Mouse (Mus musculus) intestine, postnatal 0 days (tissue): Measurements from ENCODE around the gene Ranbp9. TPM values are rescaled to one million over a fixed set of nuclear protein-coding genes. Genes with fewer than 3 reads are reported as not detected.

Experiments used
- ATAC-seq: fragments of 200-750 bp; cut with Nextera tagmentation; 2 replicates; pipeline ENCODE4 v1.8.0; 2017; ENCODE audit warnings: mild to moderate bottlenecking, moderate TSS enrichment, moderate library complexity
- H3K27ac ChIP-seq: fragments of 300-500 bp; sonication (generic); 2 replicates; pipeline ENCODE4 v1.5.1; 2014; ENCODE audit warnings: mild to moderate bottlenecking, low read depth, low read length, moderate library complexity
- H3K27me3 ChIP-seq: fragments of 300-500 bp; sonication (generic); replicated peaks from 2 replicates; pipeline ENCODE4 v1.6.1; 2014; ENCODE audit warnings: low read length, mixed read lengths; ENCODE audit not compliant: control insufficient read depth, insufficient read depth
- H3K36me3 ChIP-seq: fragments of 300-500 bp; sonication (generic); 2 replicates; pipeline ENCODE4 v1.6.1; 2014; ENCODE audit warnings: mild to moderate bottlenecking, moderate library complexity; ENCODE audit not compliant: control insufficient read depth, insufficient read depth
- H3K4me1 ChIP-seq: fragments of 300-500 bp; sonication (generic); replicated peaks from 2 replicates; pipeline ENCODE4 v1.6.1; 2014; ENCODE audit warnings: antibody characterized with exemption, low read length, mixed read lengths; ENCODE audit not compliant: control insufficient read depth, insufficient read depth
- H3K4me2 ChIP-seq: fragments of 300-500 bp; sonication (generic); replicated peaks from 2 replicates; pipeline ENCODE4 v1.6.1; 2014; ENCODE audit warnings: low read depth, mild to moderate bottlenecking, moderate library complexity
- H3K4me3 ChIP-seq: fragments of 300-500 bp; sonication (generic); 2 replicates; pipeline ENCODE4 v1.5.1; 2014; ENCODE audit warnings: low read depth, low read length
- H3K9ac ChIP-seq: fragments of 300-500 bp; sonication (generic); 2 replicates; pipeline ENCODE4 v1.6.1; 2014; ENCODE audit warnings: mild to moderate bottlenecking, low read depth, low read length
- H3K9me3 ChIP-seq: fragments of 300-500 bp; sonication (generic); 2 replicates; pipeline ENCODE4 v1.6.1; 2016; ENCODE audit warnings: mixed run types; ENCODE audit not compliant: control insufficient read depth
- CTCF ChIP-seq: sonication (generic); IDR thresholded peaks from 2 replicates; pipeline ENCODE4 v1.5.1; 2016; ENCODE audit warnings: low read depth, mild to moderate bottlenecking, control low read depth, antibody characterized with exemption, moderate library complexity
- WGBS: fragments of 180-500 bp; shearing (Covaris S2); extraction: QIAGEN DNeasy Blood & Tissue Kit; methylation state at CpG from one replicate; pipeline ENCODE4 v1.1.7; 2014; 5-methylcytosine and 5-hydroxymethylcytosine counted together
- polyA plus RNA-seq: library from polyadenylated mRNA; unstranded; fragments of >200 nt; fragmentation: Nextera tagmentation; extraction: Ambion mirVana; gene quantifications from 2 replicates; pipeline ENCODE4 v1.2.1, GENCODE M21; 2015

The Ranbp9 gene
- polyA plus RNA-seq, 1 experiment from 2014 or later = 7.2 TPM

DNA sequence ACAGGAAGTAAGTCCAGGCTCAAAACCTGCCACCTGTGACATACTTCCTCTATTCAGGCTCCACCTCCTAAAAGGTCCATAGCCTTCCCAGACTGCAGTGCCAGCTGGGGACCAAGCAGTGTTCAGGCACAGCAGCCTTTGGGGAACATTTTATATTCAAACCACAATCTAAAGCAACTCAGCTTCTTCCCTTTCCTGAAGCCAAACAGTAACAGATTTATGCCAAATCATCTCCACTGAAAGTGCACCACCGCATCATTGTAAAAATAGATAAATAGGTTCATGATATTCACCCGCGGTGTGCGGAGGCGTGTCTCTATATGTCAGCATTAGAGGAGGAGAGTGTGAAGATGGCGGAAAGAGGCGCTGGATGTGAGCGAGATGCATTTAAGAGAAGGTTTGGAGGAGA is 33.9 kb upstream of the Ranbp9 start:
- no peaks in the 10 kb centered on the region for H3K27me3 ChIP-seq
- H3K4me1 ChIP-seq = no peaks in the 10 kb centered on the region
- H3K36me3 ChIP-seq = no peaks in the 10 kb centered on the region
- no peak overlapping the region for H3K4me2 ChIP-seq
- no peak for TF ChIP-seq CTCF
- no peak overlapping the region for H3K4me3 ChIP-seq
- no peak overlapping the region for H3K27ac ChIP-seq
- H3K9ac ChIP-seq = no peak overlapping the region
- ATAC-seq = no peak
- 73% methylated on average over 8 of the region's 8 CpGs for WGBS
- H3K9me3 ChIP-seq = no peaks in the 10 kb centered on the region

DNA sequence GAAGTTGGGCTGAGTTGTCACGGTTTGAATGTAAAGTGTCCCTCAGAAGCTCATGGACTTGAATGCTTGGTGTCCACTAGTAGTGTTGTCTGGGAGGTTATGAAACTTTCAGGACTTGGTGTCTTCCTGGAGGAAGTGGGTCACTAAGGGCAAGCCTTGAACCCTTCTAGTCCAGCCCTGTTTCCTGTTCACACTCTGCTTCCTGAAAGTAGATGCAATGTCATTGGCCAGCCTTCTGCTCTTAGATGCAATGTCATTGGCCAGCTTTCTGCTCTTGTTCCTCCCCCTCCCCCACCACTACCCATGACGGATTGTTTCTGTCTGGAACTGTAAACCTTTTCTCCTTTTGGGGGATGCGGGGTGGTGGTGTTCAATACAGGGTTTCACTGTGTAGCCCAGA is 31.7 kb upstream of the Ranbp9 start:
- no peak overlapping the region for H3K9ac ChIP-seq
- no peak overlapping the region for H3K4me3 ChIP-seq
- H3K4me2 ChIP-seq = no peak overlapping the region
- H3K9me3 ChIP-seq = no peaks in the 10 kb centered on the region
- WGBS = 84% methylated on average over 3 of the region's 3 CpGs
- H3K27me3 ChIP-seq = no peaks in the 10 kb centered on the region
- H3K27ac ChIP-seq = no peak overlapping the region
- no peak for TF ChIP-seq CTCF
- no peaks in the 10 kb centered on the region for H3K4me1 ChIP-seq
- H3K36me3 ChIP-seq = no peaks in the 10 kb centered on the region
- ATAC-seq = no peak

DNA sequence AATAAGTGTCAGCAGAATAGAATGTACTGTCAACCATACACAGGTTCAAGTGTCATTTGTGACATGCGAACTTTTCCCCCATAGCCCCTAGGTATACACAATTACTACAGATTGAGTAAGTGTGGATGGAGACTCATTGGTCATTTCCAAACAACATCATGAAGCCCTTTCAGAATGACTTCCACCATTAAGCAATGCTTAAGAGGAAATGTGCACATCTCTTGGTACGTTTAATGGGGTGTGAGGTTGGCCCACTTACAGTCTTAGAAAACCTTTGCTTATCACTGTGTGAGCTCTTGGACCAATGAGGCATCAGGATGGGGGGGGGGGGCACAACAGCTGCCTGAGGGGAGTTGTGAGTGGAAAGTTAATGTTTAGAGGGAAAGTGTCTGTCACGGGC is 24.7 kb upstream of the Ranbp9 start:
- Histone ChIP-seq H3K4me2 (no peak overlapping the region), H3K9me3 (no peaks in the 10 kb centered on the region), H3K4me1 (peaks cover 5% of the 10 kb centered on the region; the same call in 1 of the 2 replicates), H3K9ac (no peak overlapping the region), H3K27me3 (no peaks in the 10 kb centered on the region), H3K36me3 (no peaks in the 10 kb centered on the region), H3K27ac (no peak overlapping the region), H3K4me3 (no peak overlapping the region)
- 87% methylated on average over 3 of the region's 3 CpGs for WGBS
- no peak for TF ChIP-seq CTCF
- no peak for ATAC-seq

DNA sequence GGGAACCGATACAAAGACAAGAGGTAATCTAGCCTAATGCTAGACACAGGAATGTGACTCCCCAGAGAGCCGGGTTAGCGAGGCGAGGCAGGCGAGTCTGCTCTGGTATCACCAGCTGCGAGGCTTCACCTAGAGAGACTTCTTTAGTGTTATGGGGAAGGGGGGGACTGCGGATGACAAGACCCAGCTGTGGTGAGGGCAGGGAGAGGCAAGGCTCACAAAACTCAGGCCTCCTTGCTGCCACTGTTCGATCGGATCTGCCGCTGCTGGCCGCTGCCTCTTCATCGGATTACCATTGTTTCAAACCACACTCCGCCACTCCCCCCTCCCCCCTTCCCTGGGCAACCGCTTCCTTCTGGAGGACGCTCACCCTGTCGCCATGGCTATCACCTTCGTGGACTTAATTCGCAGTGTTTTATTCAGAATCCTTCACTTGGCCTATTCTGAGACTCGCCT is 22.3 kb upstream of the Ranbp9 start:
- TF ChIP-seq CTCF = no peak
- ATAC-seq = no peak
- no peak overlapping the region for H3K9ac ChIP-seq
- no peak overlapping the region for H3K27ac ChIP-seq
- peaks cover 5% of the 10 kb centered on the region; the same call in 1 of the 2 replicates for H3K4me1 ChIP-seq
- H3K4me2 ChIP-seq = peak overlapping the region; percentile 57
- WGBS = 5% methylated on average over 19 of the region's 19 CpGs
- no peaks in the 10 kb centered on the region for H3K36me3 ChIP-seq
- H3K4me3 ChIP-seq = peak overlapping the region; percentile 6
- H3K27me3 ChIP-seq = no peaks in the 10 kb centered on the region
- H3K9me3 ChIP-seq = no peaks in the 10 kb centered on the region

DNA sequence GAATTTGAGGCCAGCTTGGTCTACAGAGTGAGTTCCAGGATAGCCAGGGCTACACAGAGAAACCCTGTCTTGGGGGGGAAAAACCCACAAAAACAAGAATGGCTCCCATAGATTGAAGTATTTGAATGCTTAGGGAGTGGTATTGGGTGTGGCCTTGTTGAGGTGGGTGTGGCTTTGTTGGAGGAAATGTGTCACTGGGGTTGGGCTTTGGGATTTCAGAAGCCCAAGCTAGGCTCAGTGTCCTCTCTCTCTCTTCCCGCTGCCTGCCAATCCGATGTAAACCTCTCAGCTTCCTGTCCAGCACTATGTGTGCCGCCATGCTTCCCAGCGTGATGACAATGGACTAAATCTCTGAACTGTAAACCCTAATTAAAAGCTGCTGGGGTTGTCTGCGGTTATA is 20.5 kb upstream of the Ranbp9 start:
- no peaks in the 10 kb centered on the region for H3K27me3 ChIP-seq
- H3K9me3 ChIP-seq = no peaks in the 10 kb centered on the region
- TF ChIP-seq CTCF = no peak
- no peak overlapping the region for H3K4me2 ChIP-seq
- no peak overlapping the region for H3K9ac ChIP-seq
- peaks cover 5% of the 10 kb centered on the region; the same call in 1 of the 2 replicates for H3K4me1 ChIP-seq
- no peak for ATAC-seq
- H3K36me3 ChIP-seq = no peaks in the 10 kb centered on the region
- 94% methylated on average over 5 of the region's 5 CpGs for whole genome bisulfite sequencing
- no peak overlapping the region for H3K4me3 ChIP-seq
- H3K27ac ChIP-seq = no peak overlapping the region

DNA sequence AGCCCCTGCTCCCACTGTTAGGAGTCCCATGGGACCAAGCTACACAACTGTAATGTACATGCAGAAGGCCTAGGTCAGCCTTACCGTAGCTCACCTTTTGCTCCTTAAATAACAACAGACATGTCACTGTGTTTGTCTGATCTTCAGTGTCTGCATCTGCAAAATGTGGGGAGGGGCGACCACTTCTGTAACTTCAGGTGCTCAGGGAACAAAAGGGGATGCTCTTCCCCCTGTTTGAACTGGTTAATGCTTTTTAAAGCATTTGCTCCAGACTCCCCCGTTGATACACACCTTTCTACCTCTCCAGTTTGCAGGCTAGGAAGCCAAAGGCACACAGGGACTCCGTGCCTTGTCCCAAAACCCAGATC is 19.4 kb upstream of the Ranbp9 start:
- Histone ChIP-seq H3K4me2 (no peak overlapping the region), H3K36me3 (no peaks in the 10 kb centered on the region), H3K4me3 (no peak overlapping the region), H3K9ac (no peak overlapping the region), H3K4me1 (peaks cover 5% of the 10 kb centered on the region; the same call in 1 of the 2 replicates), H3K9me3 (no peaks in the 10 kb centered on the region), H3K27me3 (no peaks in the 10 kb centered on the region), H3K27ac (no peak overlapping the region)
- no peak for ATAC-seq
- 96% methylated on average over 4 of the region's 4 CpGs for WGBS
- TF ChIP-seq CTCF = no peak
